Mouse (Mus musculus): ENCODE measurements around the gene Irf8. TPM values are rescaled to one million over a fixed set of nuclear protein-coding genes. Genes with fewer than 3 reads are reported as not detected.

The Irf8 gene
- polyA plus RNA-seq (2016; fragmentation: Nextera tagmentation; extraction: Ambion mirVana): 4.9 and 5.6 TPM in 2 replicates

GRCm38 (mm10) chr8:120735770-120736481 is at the start of gene Irf8:
TSS of gene Irf8 (plus strand) at chr8:120736358.
- peak within 1 kb of the TSS; percentile 52 for H3K4me3 ChIP-seq
- peaks cover 77% of the 10 kb centered on the region for H3K27me3 ChIP-seq (replicated peaks)
- peak; percentile 87 for ATAC-seq (ENCODE audit: insufficient number of reproducible peaks, low FRiP score)
- H3K36me3 ChIP-seq: no peaks in the 10 kb centered on the region
- peaks cover 18% of the 10 kb centered on the region for H3K4me1 ChIP-seq (replicated peaks)
- H3K9me3 ChIP-seq (replicated peaks): no peaks in the 10 kb centered on the region
- no peak within 1 kb of the TSS for H3K27ac ChIP-seq (ENCODE audit: poor library complexity, severe bottlenecking)
- H3K4me2 ChIP-seq: peak within 1 kb of the TSS; percentile 92
- WGBS: under 1% methylated on average over 62 of the region's 62 CpGs
- H3K9ac ChIP-seq: peak within 1 kb of the TSS; percentile 63

GRCm38 (mm10) chr8:120686576-120686975 is 49.6 kb upstream of the Irf8 start:
- no peak for ATAC-seq (ENCODE audit: insufficient number of reproducible peaks, low FRiP score)
- H3K36me3 ChIP-seq: no peaks in the 10 kb centered on the region
- H3K9ac ChIP-seq: no peak overlapping the region
- 77% methylated on average over 5 of the region's 5 CpGs for WGBS
- no peak overlapping the region for H3K4me2 ChIP-seq
- no peak overlapping the region for H3K27ac ChIP-seq (ENCODE audit: poor library complexity, severe bottlenecking)
- H3K4me3 ChIP-seq: no peak overlapping the region
- H3K9me3 ChIP-seq (replicated peaks): no peaks in the 10 kb centered on the region
- H3K4me1 ChIP-seq (replicated peaks): no peaks in the 10 kb centered on the region
- peaks cover 48% of the 10 kb centered on the region for H3K27me3 ChIP-seq (replicated peaks)

GRCm38 (mm10) chr8:120687786-120688185 is 48.4 kb upstream of the Irf8 start:
- no peak overlapping the region for H3K27ac ChIP-seq (ENCODE audit: poor library complexity, severe bottlenecking)
- WGBS: 57% methylated on average over 8 of the region's 8 CpGs
- H3K9ac ChIP-seq: no peak overlapping the region
- H3K27me3 ChIP-seq (replicated peaks): peaks cover 48% of the 10 kb centered on the region
- ATAC-seq (ENCODE audit: insufficient number of reproducible peaks, low FRiP score): no peak
- no peak overlapping the region for H3K4me2 ChIP-seq
- H3K36me3 ChIP-seq: no peaks in the 10 kb centered on the region
- H3K4me1 ChIP-seq (replicated peaks): no peaks in the 10 kb centered on the region
- no peak overlapping the region for H3K4me3 ChIP-seq
- H3K9me3 ChIP-seq (replicated peaks): no peaks in the 10 kb centered on the region

- no peak for ATAC-seq (ENCODE audit: insufficient number of reproducible peaks, low FRiP score)
- Histone ChIP-seq H3K36me3 (no peaks in the 10 kb centered on the region), H3K27ac (ENCODE audit: poor library complexity, severe bottlenecking) (no peak overlapping the region), H3K4me3 (no peak overlapping the region), H3K27me3 (replicated peaks) (peaks cover 43% of the 10 kb centered on the region), H3K4me2 (no peak overlapping the region), H3K9me3 (replicated peaks) (no peaks in the 10 kb centered on the region), H3K4me1 (replicated peaks) (no peaks in the 10 kb centered on the region), H3K9ac (no peak overlapping the region)
- 79% methylated on average over 7 of the region's 7 CpGs for WGBS
Observed at GRCm38 (mm10) chr8:120688511-120688910, 47.6 kb upstream of the Irf8 start.

- Histone ChIP-seq H3K9me3 (replicated peaks) (peaks cover 1% of the 10 kb centered on the region; the same call in 1 of the 2 replicates), H3K27me3 (replicated peaks) (peaks cover 22% of the 10 kb centered on the region), H3K4me3 (no peak overlapping the region), H3K36me3 (no peaks in the 10 kb centered on the region), H3K4me2 (no peak overlapping the region), H3K4me1 (replicated peaks) (peaks cover 29% of the 10 kb centered on the region), H3K27ac (ENCODE audit: poor library complexity, severe bottlenecking) (no peak overlapping the region), H3K9ac (no peak overlapping the region)
- 56% methylated on average over 4 of the region's 4 CpGs for WGBS
- no peak for ATAC-seq (ENCODE audit: insufficient number of reproducible peaks, low FRiP score)
Observed at GRCm38 (mm10) chr8:120692934-120693333, 43.2 kb upstream of the Irf8 start.

- peaks cover 12% of the 10 kb centered on the region for H3K27me3 ChIP-seq (replicated peaks)
- H3K4me3 ChIP-seq: no peak overlapping the region
- H3K4me2 ChIP-seq: peak overlapping the region; percentile 41
- no peak overlapping the region for H3K9ac ChIP-seq
- no peak overlapping the region for H3K27ac ChIP-seq (ENCODE audit: poor library complexity, severe bottlenecking)
- peaks cover 29% of the 10 kb centered on the region for H3K4me1 ChIP-seq (replicated peaks)
- WGBS: 30% methylated on average over 22 of the region's 22 CpGs
- no peaks in the 10 kb centered on the region for H3K36me3 ChIP-seq
- peak; percentile 58 for ATAC-seq (ENCODE audit: insufficient number of reproducible peaks, low FRiP score)
- H3K9me3 ChIP-seq (replicated peaks): peaks cover 3% of the 10 kb centered on the region; the same call in 1 of the 2 replicates
Observed at GRCm38 (mm10) chr8:120693861-120694493, 42.2 kb upstream of the Irf8 start.

GRCm38 (mm10) chr8:120696401-120697153 is 39.6 kb upstream of the Irf8 start:
- Histone ChIP-seq H3K9me3 (replicated peaks) (peaks cover 3% of the 10 kb centered on the region; the same call in 1 of the 2 replicates), H3K9ac (no peak overlapping the region), H3K4me2 (no peak overlapping the region), H3K27me3 (replicated peaks) (peaks cover 10% of the 10 kb centered on the region; the same call in 1 of the 2 replicates), H3K4me1 (replicated peaks) (peaks cover 29% of the 10 kb centered on the region), H3K4me3 (no peak overlapping the region), H3K36me3 (no peaks in the 10 kb centered on the region), H3K27ac (ENCODE audit: poor library complexity, severe bottlenecking) (no peak overlapping the region; the same call in 1 of the 2 replicates)
- WGBS: 33% methylated on average over 13 of the region's 13 CpGs
- ATAC-seq (ENCODE audit: insufficient number of reproducible peaks, low FRiP score): no peak

GRCm38 (mm10) chr8:120697154-120697978 is 38.8 kb upstream of the Irf8 start:
- H3K4me1 ChIP-seq (replicated peaks): peaks cover 29% of the 10 kb centered on the region

GRCm38 (mm10) chr8:120697979-120698272 is 38.2 kb upstream of the Irf8 start:
- no peak for ATAC-seq (ENCODE audit: insufficient number of reproducible peaks, low FRiP score)
- no peak overlapping the region for H3K27ac ChIP-seq (ENCODE audit: poor library complexity, severe bottlenecking)
- H3K4me2 ChIP-seq: no peak overlapping the region
- H3K9ac ChIP-seq: no peak overlapping the region
- H3K4me3 ChIP-seq: no peak overlapping the region
- peaks cover 15% of the 10 kb centered on the region; the same call in 1 of the 2 replicates for H3K27me3 ChIP-seq (replicated peaks)
- peaks cover 3% of the 10 kb centered on the region; the same call in 1 of the 2 replicates for H3K9me3 ChIP-seq (replicated peaks)
- peaks cover 29% of the 10 kb centered on the region for H3K4me1 ChIP-seq (replicated peaks)
- H3K36me3 ChIP-seq: no peaks in the 10 kb centered on the region

More at GRCm38 (mm10) chr8:120697154-120697978, 38.8 kb upstream of the Irf8 start:
- no peak; the same call in 1 of the 2 replicates for ATAC-seq (ENCODE audit: insufficient number of reproducible peaks, low FRiP score)
- Histone ChIP-seq H3K36me3 (no peaks in the 10 kb centered on the region), H3K9me3 (replicated peaks) (peaks cover 3% of the 10 kb centered on the region; the same call in 1 of the 2 replicates), H3K4me3 (no peak overlapping the region), H3K4me2 (no peak overlapping the region), H3K27ac (ENCODE audit: poor library complexity, severe bottlenecking) (no peak overlapping the region; the same call in 1 of the 2 replicates), H3K27me3 (replicated peaks) (peaks cover 15% of the 10 kb centered on the region; the same call in 1 of the 2 replicates), H3K9ac (no peak overlapping the region)
- 59% methylated on average over 17 of the region's 17 CpGs for WGBS

- Histone ChIP-seq H3K27ac (ENCODE audit: poor library complexity, severe bottlenecking) (no peak overlapping the region), H3K36me3 (no peaks in the 10 kb centered on the region), H3K27me3 (replicated peaks) (peaks cover 15% of the 10 kb centered on the region; the same call in 1 of the 2 replicates), H3K9ac (no peak overlapping the region), H3K4me2 (no peak overlapping the region), H3K4me1 (replicated peaks) (peaks cover 29% of the 10 kb centered on the region), H3K9me3 (replicated peaks) (peaks cover 3% of the 10 kb centered on the region; the same call in 1 of the 2 replicates), H3K4me3 (no peak overlapping the region)
- 77% methylated on average over 7 of the region's 7 CpGs for WGBS
- no peak for ATAC-seq (ENCODE audit: insufficient number of reproducible peaks, low FRiP score)
Observed at GRCm38 (mm10) chr8:120698426-120698825, 37.7 kb upstream of the Irf8 start.
